Mouse (Mus musculus): Measurements from ENCODE around the gene Serf2. TPM values are rescaled to one million over a fixed set of nuclear protein-coding genes. Genes with fewer than 3 reads are reported as not detected.

Serf2 gene
- total RNA-seq (2021) = 100 to 1,000 TPM; 133 to 149 TPM

GRCm38 (mm10) chr2:121448739-121449535 is at the start of gene Serf2:
Gene Serf2, plus strand, starts transcription at chr2:121449195.
- intact Hi-C loops (cut with DNase I) = no loop called here
- DNase-seq = peak; percentile 99

- intact Hi-C loops (cut with DNase I) = no loop called here
- no peak for DNase-seq
These were observed 45.7 kb upstream of the Serf2 start for GRCm38 (mm10) chr2:121403296-121403695.

DNA sequence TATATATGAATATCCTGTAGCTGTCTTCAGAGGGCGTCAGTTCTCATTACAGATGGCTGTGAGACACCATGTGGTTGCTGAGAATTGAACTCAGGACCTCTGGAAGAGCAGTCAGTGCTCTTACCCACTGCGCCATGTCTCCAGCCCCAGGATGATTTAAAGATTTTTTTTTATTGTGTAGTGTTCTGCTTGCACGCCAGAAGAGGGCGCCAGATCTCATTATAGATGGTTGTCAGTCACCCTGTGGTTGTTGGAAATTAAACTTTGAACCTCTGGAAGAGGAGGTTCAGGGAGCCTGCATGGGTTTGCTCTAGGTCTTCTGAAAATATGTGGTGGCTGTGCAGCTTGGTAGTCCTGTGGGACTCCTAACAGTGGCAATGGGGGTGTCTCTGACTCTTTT is 40.8 kb upstream of the Serf2 start:
- intact Hi-C loops (cut with DNase I) = no loop called here
- DNase-seq = peak; percentile 18

DNA sequence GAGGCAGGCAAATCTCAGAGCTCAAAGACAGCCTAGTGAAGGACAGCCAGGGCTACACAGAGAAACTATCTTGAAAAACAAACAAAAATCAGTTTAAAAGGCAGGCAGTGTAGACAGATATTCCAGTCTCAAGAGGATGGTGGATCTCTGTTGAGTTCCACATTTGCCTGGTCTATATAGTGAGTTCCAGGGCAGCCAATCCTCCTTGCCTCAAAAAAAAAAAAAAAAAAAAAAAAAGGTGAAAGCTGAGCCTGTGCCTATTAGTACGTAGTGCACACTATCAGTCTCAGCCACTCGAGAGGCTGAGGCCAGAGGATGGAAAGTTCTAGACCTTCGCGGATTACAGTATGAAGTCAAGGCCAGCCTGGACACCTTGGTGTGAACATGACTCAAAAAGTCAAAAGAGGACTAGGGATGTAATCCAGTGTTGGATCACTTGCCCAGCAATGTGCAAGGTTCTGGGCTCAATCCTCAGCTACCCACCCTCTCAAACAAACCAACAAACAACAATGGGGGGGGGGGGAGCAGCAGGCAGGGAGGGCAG is 36.1 kb upstream of the Serf2 start:
- no peak for DNase-seq
- intact Hi-C loops (cut with DNase I) = no loop called here

- peak; percentile 97 for DNase-seq
- intact Hi-C loops (cut with DNase I) = no loop called here
These were observed 35.5 kb upstream of the Serf2 start, which contains the start of the genes Pdia3 and Catsper2 for GRCm38 (mm10) chr2:121413387-121414042. Gene Pdia3, plus strand, starts transcription at chr2:121413775. Gene Catsper2, minus strand, starts transcription at chr2:121413792.

DNA sequence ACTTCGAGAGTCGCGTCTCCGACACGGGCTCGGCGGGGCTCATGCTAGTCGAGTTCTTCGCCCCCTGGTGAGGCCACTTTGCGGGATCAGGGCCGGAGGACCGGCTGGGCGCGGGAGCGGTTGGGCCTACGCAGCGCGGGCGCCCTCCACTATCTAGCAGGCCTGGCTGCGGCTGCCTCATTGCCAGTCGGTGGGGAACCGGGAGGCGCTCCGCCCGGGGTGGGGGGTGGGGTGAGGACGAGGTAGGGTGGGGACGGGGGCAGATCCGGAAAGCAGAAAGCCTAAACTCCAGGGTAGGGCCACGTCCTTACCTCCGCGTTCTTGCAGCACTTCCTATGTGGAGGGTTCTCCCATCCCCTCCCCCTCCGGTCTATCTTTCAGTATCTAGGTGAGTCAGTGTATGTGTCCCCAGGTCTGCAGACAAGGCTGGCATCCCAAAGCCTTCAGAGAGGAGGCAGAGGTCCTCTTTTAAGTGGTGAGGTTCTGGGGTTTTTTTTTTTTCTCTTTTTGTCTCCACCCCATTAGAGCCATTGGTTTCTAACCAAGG is 34.8 kb upstream of the Serf2 start:
- intact Hi-C loops (cut with DNase I) = no loop called here

GRCm38 (mm10) chr2:121415103-121415502 is 33.9 kb upstream of the Serf2 start:
- intact Hi-C loops (cut with DNase I) = no loop called here
- DNase-seq = no peak

More for the DNA sequence above, 34.8 kb upstream of the Serf2 start:
- no peak for DNase-seq

- intact Hi-C loops (cut with DNase I) = no loop called here
- DNase-seq = no peak
These were observed 33.4 kb upstream of the Serf2 start for GRCm38 (mm10) chr2:121415591-121415990.

GRCm38 (mm10) chr2:121416356-121416755 is 32.6 kb upstream of the Serf2 start:
- intact Hi-C loops (cut with DNase I) = no loop called here
- DNase-seq = no peak

- no peak for DNase-seq
- intact Hi-C loops (cut with DNase I) = no loop called here
These were observed 30.5 kb upstream of the Serf2 start for GRCm38 (mm10) chr2:121418476-121418875.

DNA sequence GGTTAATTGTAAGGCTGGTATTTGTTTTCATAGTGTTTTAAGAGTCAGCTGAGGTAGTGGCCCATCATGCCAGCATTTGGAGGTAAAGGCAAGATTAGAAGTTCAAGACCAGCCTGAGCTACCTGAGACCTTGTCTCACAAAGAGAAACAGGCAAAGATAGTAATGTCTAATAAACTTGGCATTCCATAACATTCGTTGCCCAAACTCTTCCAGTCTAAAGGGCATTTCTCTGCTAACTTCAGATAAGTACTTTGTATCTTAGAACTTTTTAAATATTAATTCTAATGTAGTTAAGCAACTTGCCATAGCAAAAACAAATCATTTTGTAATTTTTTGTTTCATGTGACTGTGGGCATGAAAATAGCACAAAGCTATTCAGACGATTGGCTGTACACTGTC is 25.8 kb upstream of the Serf2 start:
- no peak for DNase-seq
- intact Hi-C loops (cut with DNase I) = no loop called here

DNA sequence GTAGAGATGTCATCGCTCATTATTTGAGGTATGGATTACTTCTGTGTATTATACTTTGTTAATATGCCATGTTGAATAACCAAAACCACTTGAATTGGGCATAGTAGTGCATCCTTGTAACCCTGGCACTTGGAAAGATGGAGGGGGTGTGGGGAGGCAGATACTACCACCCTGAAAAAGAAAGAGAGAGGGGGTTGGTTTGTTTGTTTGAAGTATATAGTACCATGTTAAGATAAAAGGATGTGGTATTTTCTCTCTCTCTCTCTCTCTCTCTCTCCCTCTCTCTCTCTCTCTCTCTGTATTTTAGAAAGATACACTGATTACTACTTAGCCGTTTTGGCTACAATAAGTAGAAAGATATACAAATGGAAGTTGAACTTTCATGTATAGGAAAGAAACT is 23.1 kb upstream of the Serf2 start:
- intact Hi-C loops (cut with DNase I) = no loop called here

GRCm38 (mm10) chr2:121434854-121435253 is 14.1 kb upstream of the Serf2 start:
- intact Hi-C loops (cut with DNase I) = no loop called here
- no peak for DNase-seq

More for the DNA sequence above, 23.1 kb upstream of the Serf2 start:
- no peak for DNase-seq

GRCm38 (mm10) chr2:121439746-121440145 is 9.2 kb upstream of the Serf2 start:
- intact Hi-C loops (cut with DNase I) = no loop called here
- no peak for DNase-seq

- intact Hi-C loops (cut with DNase I) = no loop called here
- no peak for DNase-seq
These were observed 8.0 kb upstream of the Serf2 start for GRCm38 (mm10) chr2:121440834-121441605.

DNA sequence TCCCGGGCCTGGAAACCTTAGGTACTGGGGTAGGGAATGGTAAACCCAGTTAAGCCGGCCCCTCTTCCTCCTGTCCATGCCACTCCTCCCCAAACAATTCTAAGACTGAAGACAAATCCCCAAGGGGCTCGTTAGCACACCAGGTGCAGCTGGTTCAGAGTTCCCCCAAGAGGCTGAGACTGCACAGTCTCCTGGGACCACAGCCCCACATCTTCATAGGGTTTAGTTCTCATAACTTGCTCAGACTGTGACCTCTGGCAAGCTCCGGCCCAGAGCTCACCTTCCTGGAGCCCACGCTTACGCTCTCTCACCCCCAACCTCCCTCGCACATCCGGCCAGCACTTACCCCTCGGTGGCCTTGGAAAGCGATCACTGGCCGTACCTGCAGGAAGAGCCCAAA is 7.2 kb upstream of the Serf2 start:
- intact Hi-C loops (cut with DNase I) = no loop called here
- DNase-seq = no peak

DNA sequence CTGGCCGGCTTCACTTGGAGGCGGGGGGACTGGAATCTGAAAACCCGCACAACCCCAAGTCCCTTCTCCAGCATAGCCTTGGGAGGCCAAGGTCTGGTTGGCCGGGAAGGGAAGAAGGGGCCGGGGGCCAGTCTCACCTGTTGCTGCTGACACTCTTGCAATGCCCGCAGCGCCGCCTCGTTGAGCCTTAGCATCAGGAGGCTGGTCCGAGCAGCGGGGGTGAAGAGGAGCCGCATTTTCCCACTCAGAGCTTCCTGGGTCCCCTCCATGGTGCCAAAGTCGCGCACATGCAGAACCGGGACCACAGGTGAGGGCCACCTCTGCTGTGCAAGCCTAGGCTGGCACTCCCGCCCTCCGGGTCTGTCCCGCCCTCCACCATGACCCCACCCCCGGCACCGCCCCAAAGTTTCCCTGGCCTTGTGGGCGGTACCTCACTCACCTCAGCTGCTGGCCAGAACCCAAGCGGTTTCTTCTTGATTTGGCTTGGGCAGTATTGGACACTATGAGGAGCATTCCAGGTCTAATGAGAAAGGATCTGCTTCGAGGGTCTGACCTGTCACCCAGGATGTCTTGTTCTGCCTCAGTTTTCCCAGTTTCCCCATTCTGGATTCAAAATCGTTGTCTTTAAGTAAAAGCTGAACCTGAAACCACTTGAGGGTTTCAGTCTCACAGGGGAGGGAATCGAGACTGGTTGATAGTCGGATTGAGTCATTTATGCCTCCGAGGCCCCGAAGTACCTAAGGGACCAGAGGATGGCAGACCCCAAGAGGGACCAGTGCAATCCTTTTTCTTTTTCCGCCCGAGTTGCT is 6.5 kb upstream of the Serf2 start:
- intact Hi-C loops (cut with DNase I) = no loop called here
- DNase-seq = peak; percentile 18

GRCm38 (mm10) chr2:121443068-121443349 is 6.0 kb upstream of the Serf2 start:
- intact Hi-C loops (cut with DNase I) = no loop called here
- no peak for DNase-seq

- intact Hi-C loops (cut with DNase I) = no loop called here
- no peak for DNase-seq
These were observed 4.8 kb upstream of the Serf2 start, which contains the start of gene Ell3 for GRCm38 (mm10) chr2:121444178-121444577. Gene Ell3, minus strand, starts transcription at chr2:121444278.

- DNase-seq = no peak
- intact Hi-C loops (cut with DNase I) = no loop called here
These were observed 3.9 kb upstream of the Serf2 start for GRCm38 (mm10) chr2:121445117-121445516.
